Mouse (Mus musculus) 3134 (cell line): ENCODE results near the gene Arhgap24.

ENCODE experiments used
- DNase-seq: peaks from one replicate; pipeline ENCODE4 v3.0.0-alpha.2; 2011; ENCODE audit warnings: low spot score; ENCODE audit not compliant: insufficient read length; ENCODE audit errors: extremely low read depth

Arhgap24 gene

DNA sequence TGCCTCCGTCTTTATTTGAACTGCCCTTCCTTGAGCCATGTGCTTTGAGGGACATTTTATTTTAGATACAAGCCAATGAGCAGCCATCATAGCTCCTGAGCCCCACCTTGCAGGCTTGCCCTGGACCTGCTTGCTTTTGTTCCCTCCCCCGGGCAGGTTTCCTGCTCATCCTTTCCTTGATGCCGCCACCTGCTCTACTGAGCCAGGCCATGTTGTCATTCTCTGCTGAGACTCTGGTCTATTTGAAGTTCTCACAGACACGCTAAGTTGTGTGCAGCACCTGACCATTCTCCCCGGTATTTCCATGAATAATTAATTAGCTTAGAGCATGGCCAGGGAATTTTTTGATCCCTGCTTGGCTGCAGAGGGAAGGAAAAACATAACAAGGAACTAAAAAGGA is 297.1 kb downstream of the Arhgap24 start:
- DNase-seq: no peak

DNA sequence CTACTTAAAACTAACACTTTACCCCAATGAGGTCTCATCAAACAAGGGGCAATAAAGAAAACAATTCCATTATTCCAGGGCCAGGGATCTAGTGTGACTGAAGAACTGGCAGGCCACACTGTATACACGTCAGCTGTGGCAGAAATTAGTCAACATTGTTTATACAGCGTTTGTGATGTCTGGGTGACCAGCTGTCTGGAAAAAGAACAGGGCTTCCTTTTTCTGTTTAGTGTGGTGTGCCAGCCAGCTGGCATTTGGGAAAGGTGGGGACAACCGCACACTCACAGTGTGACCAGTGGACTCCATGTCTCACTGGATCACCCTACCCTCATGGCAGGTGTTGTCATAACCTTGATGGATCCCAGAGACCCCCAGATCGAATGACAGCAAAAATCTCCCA is 302.4 kb downstream of the Arhgap24 start:
- DNase-seq: peak; percentile 16

DNA sequence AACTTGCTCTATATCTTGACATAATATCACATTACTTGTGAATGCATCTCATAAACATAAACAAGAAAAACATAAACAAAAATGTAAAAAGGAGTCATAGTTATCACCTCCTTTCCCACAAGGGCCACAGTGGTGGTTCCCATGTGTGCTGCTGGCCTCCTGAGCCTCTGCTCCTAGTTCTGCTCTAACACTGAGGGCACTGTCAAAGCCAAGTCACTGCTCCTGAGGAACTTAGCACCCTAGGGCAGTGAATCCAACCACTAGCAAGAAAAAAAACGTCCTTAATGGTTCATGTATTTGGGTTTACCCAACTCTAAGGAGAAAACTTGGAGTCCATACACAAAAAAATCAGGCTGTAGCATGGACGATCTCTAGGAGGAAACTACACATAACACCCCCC is 304.9 kb downstream of the Arhgap24 start:
- DNase-seq: no peak

DNA sequence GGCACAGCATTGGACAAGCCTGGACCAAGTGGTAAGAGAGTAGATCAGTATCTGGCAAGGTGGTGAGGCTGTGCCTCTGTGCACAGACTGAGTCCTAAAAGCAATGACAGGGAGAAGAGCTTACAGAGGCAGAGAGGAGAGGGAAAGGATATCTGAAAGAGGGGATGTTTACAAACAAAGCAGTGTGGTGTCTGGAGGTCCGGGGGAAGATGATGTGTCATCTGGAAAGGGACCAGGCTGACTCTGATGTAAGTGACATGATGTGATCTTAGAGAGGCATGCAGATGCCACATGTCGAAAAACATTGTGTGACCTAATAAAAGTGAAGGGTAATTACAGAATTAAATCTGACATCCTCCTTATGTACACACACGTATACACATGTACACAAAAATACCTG is 307.2 kb downstream of the Arhgap24 start:
- no peak for DNase-seq

DNA sequence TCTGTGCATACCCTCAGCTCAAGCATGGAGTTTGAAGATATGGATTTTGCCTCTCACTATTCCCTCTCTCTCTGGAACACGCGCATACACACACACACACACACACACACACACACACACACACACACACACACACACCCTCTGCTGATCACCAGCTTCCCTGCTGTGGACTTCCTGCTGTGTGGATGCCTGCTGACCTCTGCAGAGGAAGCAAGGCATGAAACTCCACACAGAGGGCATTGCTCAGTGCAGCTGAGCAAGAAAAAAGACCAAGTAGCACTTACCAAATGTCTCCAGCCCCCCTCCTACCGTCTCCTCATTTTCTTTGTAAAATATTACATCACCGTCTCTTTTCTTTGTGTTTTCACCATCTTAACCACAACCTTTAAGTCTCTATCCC is 310.1 kb downstream of the Arhgap24 start:
- DNase-seq: no peak

DNA sequence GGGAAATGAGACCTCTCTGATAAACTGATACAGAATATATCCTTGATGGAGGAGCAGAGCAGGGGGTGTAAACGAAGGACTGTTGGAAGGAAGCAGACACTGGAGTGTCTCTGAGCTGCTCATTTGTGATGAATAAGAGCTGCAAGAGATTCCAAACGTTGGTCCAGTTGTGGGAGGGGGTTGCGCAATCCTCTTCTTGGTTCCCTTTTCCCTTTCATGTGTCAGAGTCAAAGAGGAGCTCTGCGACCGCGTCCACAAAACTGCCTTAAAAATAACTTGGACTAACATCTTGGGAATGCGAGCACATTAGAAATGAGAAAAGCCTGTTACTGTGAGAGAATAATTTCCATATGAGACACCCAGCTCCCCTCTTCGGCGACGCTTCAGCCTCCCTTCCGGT is 312.3 kb downstream of the Arhgap24 start:
- DNase-seq: no peak

DNA sequence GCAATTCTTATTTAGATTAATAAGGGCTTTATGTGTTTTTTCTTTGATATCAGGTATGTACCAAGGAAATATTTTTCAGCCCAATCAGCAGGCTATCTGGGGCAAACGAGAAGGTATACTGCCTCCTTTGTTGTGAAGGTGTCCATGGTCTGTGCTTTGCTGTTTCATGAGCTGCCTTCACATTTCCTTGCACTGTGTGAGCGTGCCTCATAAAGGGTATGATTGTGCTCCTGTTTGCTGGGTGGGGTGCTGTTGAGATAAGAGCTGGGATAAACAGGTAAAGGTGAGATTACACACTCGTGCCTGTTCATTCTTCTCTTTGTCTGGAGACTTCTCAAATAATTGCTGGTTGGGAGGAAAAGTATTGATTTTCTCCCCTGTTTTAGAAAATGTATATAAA is 320.3 kb downstream of the Arhgap24 start:
- DNase-seq: no peak

DNA sequence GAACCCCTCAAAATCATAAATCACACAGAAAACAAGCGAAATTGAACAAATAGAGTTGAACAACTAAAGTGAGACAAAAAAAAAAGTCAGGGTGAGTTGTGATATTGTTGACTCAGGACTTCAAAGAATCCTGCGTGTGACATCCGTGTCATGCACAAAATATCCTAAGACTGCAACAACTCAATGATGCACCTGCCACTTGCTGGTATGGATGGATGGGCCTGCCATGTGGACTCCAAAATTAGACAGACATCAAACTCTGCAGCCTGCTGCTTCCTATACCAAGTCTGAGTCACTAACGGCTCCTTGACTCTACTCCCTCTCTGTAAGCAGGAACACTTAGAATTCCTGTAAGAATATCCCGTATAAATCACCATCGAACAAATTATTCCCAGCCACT is 321.6 kb downstream of the Arhgap24 start:
- no peak for DNase-seq

DNA sequence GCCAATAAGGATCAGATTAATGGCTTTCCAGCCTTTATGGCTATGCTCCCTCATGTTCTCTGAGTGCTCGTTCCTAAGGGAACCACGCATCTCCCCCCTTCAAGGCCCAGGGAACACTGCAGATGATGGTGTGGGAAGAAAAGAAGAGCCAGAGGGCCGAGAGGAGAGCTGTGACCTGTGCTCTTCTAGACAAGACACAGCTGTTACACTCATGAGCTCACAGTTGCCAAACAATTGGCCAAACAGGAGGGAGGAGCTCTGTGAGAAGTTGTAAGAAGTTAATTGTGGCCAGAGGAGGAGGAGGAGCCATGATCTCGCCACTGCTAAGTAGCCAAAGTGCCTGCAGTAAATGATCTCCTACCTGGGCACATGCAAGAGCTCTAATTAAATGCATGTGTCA is 322.5 kb downstream of the Arhgap24 start:
- no peak for DNase-seq

DNA sequence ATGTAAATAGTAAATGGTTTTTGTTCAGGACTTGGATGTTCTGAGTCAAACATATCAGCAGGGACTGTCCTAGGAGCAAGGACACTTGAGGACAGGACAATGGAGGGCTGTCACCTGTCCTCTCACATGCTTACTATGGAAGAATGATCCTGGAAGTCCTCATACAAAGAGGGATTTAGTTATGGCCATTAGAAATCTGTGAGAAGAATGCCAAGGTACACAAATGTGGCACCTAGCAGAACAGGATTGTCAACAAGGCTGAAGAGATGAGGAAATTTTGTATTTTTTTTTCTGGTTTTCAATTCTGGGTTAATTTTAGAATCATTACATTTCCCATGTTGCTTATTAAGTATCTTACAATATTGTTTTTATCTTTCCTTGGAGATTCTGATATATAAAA is 326.3 kb downstream of the Arhgap24 start:
- no peak for DNase-seq

DNA sequence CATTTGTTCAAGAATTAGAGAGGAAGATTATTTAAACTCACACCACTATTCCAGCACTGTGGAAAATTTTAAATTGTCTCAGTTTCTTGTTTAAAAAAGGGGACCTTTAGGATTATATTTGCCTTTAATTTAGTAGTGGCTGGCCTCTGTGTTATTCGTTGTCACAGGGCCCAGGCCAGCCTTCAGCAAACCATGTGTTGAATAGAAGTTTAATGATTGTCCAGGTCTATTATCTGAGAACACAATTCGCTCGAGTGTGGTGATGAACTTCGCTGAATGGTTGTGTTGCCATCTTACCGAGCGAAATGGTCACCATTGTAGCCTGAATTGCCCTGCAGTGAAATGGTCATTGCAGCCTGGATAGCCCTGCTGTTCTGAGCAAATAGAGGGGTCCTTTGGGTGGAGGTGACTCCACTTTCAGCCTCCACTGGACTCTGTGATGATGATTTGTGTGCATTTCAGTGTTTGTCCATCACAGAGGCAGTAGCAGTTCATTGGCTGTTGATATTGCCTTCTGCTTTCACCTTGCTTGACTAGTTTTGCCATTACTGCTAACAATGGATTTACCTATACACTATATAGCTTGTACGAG is 329.3 kb downstream of the Arhgap24 start:
- no peak for DNase-seq

DNA sequence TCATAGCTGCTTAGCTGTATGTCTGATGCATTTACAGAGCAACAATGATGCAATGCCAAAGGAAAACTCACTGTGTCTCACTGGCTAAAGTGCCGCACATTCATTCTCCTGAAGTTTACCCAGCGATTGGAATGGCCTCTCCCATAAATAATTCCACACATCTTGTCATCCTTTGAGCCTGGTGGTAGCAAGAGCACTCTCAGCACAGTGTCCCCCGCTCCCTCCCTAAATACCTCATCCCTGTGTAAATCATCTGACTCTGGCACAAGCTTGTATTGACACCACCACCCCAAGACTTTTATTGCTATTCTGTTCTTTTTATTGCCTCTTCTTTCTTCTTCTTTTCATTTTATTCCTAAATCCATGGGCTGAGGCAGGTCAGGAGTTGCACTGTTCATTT is 332.1 kb downstream of the Arhgap24 start:
- no peak for DNase-seq

DNA sequence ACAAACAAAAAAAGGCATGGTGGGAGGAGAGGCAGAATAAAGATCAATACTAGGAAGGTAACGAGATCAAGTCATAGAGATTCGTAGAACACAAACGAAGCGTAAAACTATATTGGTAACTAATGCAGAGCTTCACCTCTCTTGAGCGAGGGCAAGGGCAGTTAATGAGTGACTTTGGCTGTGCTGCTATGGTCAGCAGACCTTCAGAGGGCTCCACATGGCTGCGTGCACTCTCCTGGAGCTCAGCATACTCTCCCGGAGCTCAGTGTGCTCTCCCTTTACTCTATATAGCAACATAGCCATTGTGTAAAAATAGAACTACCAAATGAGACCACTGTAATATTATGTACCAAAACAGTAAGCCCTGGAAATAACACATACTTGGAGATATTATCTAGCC is 336.4 kb downstream of the Arhgap24 start:
- no peak for DNase-seq

DNA sequence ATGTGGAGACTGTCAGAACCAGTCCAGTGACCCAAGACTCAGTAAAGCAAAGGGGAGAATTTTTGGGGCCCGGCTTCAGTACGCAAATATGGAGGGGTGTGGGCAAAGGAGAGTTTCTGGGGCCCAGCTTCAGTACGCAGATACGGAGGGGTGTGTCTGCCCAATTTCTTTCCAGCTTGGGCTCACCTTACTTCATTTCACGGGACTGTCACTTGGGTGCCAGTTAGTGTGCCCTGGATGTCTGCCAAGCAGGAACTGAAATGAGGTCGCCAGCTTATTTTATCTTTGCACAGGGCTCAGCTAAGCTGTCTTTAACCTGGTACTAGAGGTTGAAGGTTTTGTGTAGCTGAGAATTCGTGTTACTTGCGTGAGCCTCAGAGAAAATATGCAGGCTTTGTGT is 344.3 kb downstream of the Arhgap24 start:
- DNase-seq: no peak

DNA sequence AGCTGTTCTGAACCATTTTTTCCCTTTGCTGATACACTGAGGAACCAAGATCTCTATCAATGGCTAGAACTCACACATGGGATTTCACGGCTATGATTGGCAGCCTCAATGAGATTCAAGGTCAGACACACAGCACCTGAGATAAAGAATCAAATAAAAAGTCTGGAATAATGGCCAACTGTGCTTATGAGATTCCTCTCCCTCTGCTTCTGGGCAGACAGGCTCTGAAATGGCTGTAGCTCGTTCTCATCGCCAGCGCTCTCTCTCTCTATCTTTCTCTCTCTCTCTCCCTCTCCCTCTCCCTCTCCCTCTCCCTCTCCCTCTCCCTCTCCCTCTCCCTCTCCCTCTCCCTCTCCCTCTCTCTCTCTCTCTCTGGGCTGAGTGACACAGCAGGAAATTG is 357.9 kb downstream of the Arhgap24 start:
- DNase-seq: no peak

DNA sequence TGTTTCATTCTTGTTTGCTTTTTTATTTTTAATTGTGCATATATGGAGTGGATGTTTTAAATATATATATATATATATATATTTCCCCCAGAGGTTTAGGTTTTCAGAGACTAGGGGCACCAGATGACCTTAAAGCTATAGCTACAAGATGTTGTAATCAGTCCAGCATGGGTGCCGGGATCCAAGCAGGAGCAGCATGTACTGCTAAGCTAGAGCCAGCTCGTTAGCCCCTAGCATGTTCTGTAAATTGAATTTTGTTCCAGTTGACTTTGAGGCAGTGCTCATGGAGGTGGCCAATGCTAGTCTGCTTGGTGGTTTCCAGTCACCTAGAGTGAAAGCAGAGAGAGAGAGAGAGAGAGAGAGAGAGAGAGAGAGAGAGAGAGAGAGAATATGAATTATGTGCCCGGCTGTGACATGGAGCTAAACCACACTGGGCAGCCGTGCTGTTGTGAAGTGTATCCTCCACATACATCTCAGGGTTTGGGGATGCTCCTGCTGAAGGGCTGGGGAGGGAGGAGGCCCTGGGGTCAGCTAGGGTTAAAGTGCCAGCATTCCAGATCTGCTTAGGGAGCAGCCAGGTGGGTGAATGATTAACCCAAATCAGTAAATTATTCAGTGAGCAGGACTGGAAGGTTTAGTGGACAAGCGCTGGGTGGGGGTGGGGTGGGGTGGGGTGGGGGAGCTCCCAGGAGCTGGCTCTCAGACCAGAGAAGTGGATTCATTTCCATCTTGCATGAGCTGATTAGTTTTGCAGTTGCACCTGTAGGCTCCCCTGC is 362.9 kb downstream of the Arhgap24 start:
- DNase-seq: no peak

DNA sequence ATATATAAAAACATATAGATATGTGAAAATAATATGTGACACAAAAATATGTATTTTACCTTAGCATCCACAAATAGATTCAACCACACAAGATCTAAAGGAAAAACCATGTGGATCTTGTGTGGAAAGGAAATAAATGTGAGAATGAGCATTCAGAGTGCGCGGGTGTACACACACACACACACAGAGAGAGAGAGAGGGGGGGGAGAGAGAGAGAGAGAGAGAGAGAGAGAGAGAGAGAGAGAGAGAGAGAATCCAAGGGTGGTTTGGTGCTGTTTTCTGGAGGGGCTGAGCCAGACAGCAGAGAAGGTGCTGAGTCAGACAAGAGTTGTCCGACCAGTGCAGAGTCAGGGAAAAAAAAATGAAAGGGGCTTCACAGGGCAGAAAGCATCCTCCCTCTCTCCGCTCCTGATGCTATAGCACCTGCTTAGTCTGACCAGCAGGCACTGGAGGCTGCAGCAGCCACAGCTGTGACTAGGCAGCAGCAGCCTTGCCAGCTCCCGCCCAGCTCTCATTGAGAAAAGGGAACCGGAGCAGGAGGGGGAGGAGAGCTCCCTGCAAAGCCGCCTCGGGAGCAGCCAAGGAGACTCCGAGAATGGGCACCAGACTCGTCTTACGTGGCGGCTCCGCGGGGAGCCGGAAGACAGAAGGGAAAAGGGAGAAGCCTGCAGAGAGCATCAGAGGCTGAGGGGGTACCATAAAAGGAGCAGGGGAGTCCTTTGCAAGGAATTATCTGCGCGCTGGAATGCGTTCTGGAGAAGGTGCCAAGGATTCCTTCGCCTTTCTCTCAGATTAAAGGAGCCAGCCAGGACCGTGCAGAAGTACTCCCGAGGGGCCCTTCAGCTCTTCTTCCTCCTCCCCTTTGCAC is 363.8 kb downstream of the Arhgap24 start:
- peak; percentile 70 for DNase-seq

DNA sequence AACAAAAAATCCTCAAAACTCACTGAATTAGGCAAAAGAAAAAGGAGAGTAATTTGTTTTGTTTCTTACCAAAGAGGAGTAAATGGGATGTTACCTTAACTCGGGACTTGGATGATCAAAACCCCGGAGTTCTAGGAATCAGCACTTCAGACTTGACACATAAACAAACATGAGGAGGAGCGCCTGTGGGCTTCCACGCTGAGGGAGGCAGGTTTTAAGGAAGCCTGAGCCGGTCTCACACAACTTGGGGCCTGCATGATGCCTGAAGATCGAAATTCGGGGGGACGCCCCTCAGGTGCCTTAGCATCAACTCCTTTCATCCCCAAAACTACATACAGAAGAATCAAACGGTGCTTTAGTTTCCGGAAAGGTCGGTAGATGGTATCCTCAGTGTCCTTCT is 364.6 kb downstream of the Arhgap24 start:
- DNase-seq: no peak

DNA sequence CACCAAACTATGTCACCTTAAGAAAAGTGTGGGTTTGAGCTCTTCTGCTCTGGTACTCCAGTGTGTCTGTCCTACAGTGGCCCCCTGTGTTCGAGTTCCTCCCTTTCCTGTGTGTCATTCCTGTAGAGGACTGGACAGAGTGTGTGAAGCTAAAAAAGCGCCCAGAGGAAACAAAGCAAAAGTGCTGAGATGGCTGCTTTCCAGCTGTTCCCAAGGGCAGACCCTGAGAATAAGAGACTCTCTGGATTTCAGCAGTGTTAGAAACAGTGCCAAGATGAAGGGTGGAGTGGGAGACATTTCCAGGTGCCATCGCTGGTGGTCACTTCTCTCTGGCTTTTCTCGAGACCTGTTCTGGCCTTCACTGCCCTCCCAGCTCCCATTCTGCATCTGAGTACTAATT is 366.7 kb downstream of the Arhgap24 start:
- DNase-seq: no peak

DNA sequence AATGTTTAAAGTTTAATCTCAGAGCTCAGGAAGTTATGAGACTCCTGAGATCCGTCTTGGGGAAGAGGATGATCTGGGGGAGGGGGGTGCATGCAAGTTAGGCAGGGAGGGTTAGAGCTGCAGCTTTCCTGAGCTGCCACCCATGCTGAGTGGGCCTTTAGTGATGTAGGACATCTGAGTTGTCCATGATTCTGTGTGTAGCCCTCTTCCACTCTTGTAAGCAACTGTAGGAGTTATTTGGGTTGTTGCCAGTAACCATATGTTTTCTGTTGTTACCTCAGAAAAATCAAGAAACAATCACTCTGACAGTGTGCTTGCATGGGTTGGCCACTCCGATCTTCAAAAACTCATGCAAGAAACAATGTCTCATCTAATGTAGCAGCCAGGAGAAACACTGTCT is 370.6 kb downstream of the Arhgap24 start:
- no peak for DNase-seq

DNA sequence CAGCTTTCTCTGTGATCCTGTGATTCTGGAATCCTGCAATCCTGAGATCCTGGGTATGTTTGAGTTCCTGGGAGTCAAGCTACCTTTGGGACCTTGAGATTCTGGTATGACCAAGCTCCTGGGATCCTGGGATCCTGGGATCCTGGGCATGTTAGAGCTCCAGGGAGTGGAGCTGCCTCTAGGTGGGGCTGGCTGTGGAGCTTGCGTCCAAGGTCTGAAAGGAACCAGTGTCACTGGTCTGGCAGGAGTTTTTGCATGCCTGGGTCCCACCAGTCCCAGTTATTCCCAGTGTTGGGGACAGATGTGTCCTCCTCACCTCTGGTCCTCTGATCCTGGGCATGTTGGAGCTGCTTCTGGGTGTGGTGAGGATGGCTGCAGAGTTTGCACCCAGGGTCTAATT is 372.6 kb downstream of the Arhgap24 start:
- no peak for DNase-seq

DNA sequence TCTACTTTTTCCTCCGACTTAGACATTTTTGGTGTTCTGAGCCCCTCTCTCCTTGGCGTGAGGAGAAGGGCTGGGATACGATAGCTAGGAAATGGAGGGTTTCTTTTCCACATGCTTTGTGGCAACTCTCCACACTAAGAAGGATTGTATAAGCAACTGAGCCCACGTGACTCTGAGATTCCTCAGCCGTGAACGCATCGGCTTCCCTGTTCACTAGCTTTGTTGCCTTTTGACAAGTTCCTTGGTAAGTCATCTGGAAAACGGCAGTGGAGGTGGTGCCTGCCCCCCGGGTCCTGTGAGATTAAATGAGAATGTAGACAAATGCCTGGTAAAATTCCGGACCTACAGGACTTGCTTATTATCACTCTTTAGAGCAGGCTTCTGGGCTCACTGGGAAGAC is 374.6 kb downstream of the Arhgap24 start:
- DNase-seq: no peak
